Mouse (Mus musculus) thymus, adult 2 months (tissue): ENCODE measurements around the gene D430041D05Rik.

ENCODE experiments used
- CTCF ChIP-seq: fragments of 200-500 bp; IDR thresholded peaks from 2 replicates; pipeline ENCODE4 v1.5.1; 2012; ENCODE audit warnings: mild to moderate bottlenecking, control low read depth, low read length, moderate library complexity, borderline replicate concordance; ENCODE audit not compliant: control insufficient read depth, poor library complexity, insufficient read depth; ENCODE audit errors: extremely low read depth
- POLR2A ChIP-seq: fragments of 200-500 bp; IDR thresholded peaks from 2 replicates; pipeline ENCODE4 v1.6.1; 2012; ENCODE audit warnings: mild to moderate bottlenecking, low read length, control low read depth, moderate library complexity; ENCODE audit not compliant: control insufficient read depth, poor library complexity, insufficient read depth; ENCODE audit errors: extremely low read depth

DNA sequence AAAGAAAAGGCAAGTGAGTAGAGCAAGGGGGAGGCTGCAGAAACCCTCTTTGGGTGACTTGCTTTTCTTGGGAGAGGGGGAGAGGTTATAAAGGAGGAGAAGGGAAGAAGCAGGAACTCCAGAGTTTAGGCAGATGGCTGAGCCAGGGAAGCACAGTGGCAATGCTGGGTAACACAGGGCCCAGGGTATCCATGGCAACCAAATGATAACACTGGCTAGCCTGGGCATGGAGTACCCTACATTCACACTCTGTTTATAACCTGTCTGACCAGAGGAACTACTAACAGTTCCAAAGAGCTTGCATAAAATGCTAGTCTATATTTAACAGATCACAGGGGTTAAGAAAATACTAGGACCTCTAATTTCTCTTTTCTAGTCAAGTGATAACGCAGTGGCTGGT is 51.9 kb downstream of the D430041D05Rik start:
- TF ChIP-seq POLR2A (no peak), CTCF (no peak)
